Mouse (Mus musculus) c-Kit-positive CD71-negative TER-119-negative erythroid progenitor cells, embryonic 14.5 days (primary cell): Measurements from ENCODE around the gene E030018B13Rik.
A peak's percentile ranks its signal among the peaks of the same experiment; 100 is the strongest.

Experiments
- DNase-seq: peaks from one replicate; pipeline ENCODE4 v3.0.0-alpha.2; 2013; ENCODE audit warnings: low read depth

The E030018B13Rik gene

DNA sequence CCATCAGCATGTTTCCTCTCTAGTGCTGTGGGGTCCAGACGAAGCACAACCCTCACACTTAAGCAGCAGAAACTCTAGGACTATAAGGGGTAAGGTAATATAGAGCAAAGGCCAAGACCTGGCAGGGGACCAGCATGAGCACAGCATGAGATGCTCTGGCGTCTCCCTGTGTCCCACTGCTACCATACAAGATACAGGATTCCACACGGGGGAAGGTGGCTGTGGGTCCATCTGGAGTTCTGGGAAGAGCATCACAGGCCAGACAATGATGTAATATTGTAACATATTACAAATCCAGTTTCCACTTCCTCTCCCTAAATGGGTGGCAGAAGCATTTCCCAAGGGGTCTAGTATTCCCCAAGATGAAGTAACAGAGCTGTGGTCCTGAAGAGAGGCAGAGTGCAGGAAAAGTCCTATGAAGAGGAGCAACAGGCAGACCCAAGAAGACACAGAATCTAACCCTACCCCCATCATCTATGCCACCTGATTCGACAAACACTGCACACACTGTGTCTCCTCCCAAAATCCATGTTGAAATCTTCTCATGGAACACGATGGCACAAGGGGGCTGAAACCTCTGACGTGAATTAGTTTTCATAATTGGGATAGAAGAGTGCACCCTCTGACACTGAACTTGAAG is at the start of gene E030018B13Rik:
Gene E030018B13Rik (plus strand): TSS at position 590 of the 640 bp plus-strand sequence.
- no peak for DNase-seq

DNA sequence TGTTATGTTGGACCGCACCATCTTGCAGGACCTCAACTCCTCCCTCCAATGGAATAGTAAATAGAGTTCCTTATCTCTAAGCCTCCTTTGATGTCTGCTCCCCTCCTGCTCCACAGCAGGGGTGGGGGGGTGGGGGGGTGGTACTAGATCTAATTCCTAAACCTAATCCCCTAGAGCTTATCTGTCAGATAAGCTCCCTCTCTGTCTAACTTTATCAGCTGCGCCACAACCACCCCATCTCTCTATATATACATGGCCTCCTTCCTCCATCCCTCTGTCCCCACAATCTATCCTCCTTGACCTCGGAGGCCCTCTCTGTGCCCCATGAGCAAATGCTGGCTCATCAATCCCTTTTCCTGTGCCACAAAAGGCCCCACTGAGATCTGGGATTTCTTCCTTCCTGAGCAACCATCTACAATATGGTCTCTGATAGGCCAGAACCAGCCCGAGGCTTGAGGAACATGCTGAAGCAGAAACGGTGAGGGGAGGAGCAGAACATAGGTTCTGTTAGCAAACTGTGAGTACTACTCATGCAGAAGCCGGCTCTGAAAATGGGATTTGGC is 48.2 kb upstream of the E030018B13Rik start:
- no peak for DNase-seq

- no peak for DNase-seq
Observed at GRCm38 (mm10) chr7:63871698-63872097, 45.0 kb upstream of the E030018B13Rik start.

DNA sequence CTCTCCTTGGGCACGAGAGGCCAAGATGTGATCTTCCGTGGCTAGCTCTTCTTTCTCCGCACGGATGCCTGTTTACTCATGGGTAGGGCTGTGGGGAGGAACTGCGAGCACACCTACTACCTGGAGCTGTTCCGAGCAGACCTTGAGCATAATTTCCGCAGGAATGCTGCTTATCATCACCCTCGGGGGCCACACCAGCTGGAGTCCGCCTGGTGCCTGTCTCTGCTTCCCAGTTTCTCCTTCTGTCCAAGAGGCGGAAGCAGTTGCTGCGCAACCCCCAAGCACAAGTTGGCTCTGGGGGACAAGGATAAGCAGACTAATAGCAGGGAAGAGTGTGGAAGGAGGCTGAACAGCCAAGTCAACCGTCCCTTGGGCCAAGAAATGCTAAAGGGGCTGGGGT is 42.8 kb upstream of the E030018B13Rik start:
- no peak for DNase-seq

GRCm38 (mm10) chr7:63875686-63876085 is 41.0 kb upstream of the E030018B13Rik start:
- DNase-seq, result no peak

GRCm38 (mm10) chr7:63876640-63877039 is 40.0 kb upstream of the E030018B13Rik start:
- no peak for DNase-seq

- DNase-seq, result no peak
Observed at GRCm38 (mm10) chr7:63877610-63878009, 39.0 kb upstream of the E030018B13Rik start.

DNA sequence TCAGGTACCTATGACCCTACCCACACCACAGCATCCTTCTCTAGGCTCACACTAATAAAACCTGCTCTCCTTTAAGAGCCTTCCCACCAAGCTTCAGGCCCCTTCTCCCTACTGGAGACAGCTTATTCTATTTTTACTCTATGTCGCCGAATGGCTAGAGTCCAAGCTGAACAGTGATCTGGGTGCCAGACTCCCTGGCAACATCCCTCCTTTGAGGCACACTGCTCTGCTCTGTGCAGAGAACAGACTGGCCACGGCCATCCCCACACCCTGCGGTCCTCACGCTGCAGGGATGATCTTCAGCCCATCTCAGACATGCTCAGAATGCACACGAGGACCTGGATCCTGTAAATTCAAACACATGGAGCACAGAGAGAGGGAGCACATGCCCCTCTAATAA is 37.1 kb upstream of the E030018B13Rik start:
- no peak for DNase-seq

- no peak for DNase-seq
Observed at GRCm38 (mm10) chr7:63882739-63883138, 33.9 kb upstream of the E030018B13Rik start.

- DNase-seq, result no peak
Observed at GRCm38 (mm10) chr7:63885025-63885424, 31.6 kb upstream of the E030018B13Rik start.

GRCm38 (mm10) chr7:63887034-63887551 is 29.6 kb upstream of the E030018B13Rik start:
- no peak for DNase-seq

GRCm38 (mm10) chr7:63887602-63888123 is 29.0 kb upstream of the E030018B13Rik start:
- no peak for DNase-seq

DNA sequence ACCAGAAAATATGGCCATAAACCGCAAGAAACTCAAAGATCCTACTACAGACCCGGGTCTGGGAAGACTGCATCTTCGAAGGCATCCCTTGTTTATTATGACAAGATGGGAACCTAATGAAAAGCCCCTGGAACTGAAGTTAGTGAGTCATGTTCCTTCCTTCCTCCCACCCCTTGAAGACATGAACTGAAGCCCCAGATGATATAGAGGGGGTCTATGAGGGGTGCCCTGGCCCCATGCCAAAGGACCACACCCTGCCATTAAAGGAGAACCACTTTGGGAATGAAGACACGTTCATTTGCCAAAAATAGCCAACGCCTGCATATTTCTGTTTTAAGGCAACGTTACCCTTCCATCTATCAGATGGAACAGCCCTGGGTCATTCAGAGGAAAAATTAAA is 28.0 kb upstream of the E030018B13Rik start:
- DNase-seq, result no peak

GRCm38 (mm10) chr7:63889116-63889975 is 27.3 kb upstream of the E030018B13Rik start:
- DNase-seq, result no peak

GRCm38 (mm10) chr7:63891488-63892075 is 25.1 kb upstream of the E030018B13Rik start:
- DNase-seq, result no peak

DNA sequence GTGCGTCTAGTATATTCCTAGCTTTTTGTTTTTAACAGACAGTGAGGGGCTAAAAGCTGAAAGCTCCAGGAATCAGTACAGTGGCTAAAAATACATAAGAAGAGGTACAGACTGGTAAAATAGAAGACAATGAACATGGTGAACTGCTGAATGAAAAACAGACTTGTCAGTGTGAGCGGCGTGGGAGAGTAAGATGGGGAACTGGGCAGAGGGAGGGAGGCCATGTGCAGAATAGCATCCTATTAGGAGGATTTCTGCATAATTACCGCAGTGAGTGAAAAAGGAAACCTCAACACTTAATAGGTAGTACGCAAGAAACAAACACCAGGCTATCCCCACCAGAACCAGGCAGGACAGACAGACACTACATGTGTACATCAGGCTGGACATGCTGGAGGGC is 23.5 kb upstream of the E030018B13Rik start:
- DNase-seq, result no peak

DNA sequence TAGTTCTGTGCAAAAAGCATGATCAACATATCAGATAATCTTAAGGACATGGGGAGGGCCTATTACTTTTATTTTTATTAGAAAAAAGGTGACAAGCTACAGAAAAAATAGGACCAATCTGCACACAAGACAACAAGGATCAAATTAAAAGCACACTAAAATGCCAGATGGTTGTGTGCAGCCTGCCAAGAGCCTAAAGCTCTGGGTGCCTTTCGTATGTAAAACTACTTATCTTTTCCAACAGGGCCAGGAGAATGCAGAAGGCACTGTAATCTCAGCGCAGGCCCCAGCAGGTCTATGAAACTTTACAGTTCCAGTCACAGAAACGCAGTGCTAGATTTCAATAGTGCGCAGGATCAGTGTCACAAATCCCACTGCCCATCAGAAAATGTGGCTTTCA is 22.9 kb upstream of the E030018B13Rik start:
- DNase-seq, result no peak

- DNase-seq, result no peak
Observed at GRCm38 (mm10) chr7:63894662-63895061, 22.0 kb upstream of the E030018B13Rik start.

- DNase-seq, result no peak
Observed at GRCm38 (mm10) chr7:63895223-63895622, 21.4 kb upstream of the E030018B13Rik start.

DNA sequence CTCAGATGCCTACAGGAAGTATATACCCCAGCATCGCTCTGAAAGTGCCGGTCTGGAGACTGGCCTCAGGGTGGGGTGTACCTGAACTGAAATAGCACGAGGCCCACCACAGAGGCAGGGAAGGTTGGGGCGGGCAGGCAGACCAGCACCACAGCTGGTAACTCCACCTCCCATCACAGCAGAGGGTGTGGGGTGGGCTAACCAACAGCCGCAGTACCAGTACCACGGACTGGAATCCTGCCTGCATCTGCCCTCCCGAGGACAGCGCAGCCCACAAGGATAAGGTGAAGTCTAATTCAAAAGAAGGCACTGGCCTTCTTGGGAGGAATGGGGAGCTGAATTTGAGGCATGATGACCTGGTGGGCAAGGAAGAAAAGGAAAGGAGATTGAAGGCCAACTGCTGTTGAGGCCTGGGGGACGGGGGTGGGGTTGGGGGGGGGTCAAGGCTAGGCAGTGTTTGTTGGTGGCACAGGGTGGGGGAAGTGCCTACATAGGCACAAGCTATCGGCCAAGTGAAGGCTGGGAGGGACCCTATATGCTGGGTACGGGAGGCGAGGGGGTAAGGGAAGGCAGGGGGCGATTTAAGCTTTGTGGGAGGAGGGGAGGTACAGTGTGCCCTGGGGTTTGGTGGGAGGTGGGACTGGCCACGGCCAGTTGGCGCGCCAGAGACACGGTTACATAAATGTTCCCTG is 20.2 kb upstream of the E030018B13Rik start:
- no peak for DNase-seq

GRCm38 (mm10) chr7:63896968-63897468 is 19.6 kb upstream of the E030018B13Rik start:
- DNase-seq, result peak; percentile 80
